Mouse (Mus musculus): ENCODE measurements around the gene Upb1.

- TF ChIP-seq POLR2A (IDR thresholded peaks at IDR 0.05; ENCODE audit: insufficient read depth, low read depth, low read length), result no peak
- no peak for TF ChIP-seq CTCF (IDR thresholded peaks at IDR 0.05; ENCODE audit: insufficient read depth, low read depth, low read length)
Measured at GRCm38 (mm10) chr10:75484066-75484465, 83.2 kb downstream of the Upb1 start.
